Mouse (Mus musculus) heart, adult 11 months (tissue): ENCODE measurements around the gene Gpr84.

Source experiments
- DNase-seq: peaks from one replicate; pipeline ENCODE4 v3.0.0; 2022

Gene Gpr84

DNA sequence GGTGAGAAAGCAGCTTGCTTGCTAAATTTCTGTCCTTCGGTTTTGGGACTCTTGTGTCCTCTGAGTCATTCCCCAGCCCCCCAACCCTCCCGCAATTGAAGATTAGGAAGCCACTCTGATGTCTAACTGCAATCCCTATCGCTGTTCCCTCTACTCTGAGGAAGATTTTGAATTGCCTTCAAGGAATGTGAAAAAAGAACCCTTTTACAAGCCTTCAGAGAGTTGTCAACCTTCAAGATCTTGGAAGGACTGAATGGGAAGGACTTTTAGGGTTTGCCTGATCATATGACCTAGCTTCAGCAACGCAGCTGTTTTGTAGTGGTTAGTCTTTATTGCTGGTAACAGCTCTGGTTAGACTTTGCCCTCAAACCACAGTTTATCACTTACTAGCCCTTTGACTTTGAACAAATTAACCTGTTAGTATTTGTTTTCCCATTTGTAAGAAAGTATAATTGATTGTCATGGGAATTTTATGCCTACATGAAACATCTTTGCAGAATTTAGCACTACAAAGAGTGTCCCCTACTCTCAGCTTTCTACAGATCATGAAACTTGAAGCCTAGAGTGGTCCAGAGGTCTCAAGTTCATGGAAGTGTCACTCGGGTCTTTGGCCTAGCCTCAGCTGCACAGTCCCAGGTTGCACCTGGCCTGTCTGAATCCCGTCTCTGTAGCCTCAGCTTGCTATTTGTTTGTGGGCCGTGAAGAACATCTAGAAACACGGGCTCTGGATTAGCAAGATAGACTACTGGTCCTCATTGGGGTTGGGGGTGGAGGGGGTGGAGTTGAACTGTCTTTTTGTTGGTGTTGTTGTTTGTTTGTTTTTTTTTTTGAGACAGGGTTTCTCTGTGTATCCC, 4.4 kb downstream of the Gpr84 start:
- DNase-seq = peak; percentile 81

GRCm38 (mm10) chr15:103305070-103305678, 5.2 kb downstream of the Gpr84 start:
- peak; percentile 100 for DNase-seq

- no peak for DNase-seq
These were observed 5.8 kb downstream of the Gpr84 start for GRCm38 (mm10) chr15:103304616-103304969.

- peak; percentile 90 for DNase-seq
These were observed 6.3 kb downstream of the Gpr84 start for GRCm38 (mm10) chr15:103303916-103304615.

GRCm38 (mm10) chr15:103302341-103303021, 7.9 kb downstream of the Gpr84 start:
- DNase-seq = no peak

DNA sequence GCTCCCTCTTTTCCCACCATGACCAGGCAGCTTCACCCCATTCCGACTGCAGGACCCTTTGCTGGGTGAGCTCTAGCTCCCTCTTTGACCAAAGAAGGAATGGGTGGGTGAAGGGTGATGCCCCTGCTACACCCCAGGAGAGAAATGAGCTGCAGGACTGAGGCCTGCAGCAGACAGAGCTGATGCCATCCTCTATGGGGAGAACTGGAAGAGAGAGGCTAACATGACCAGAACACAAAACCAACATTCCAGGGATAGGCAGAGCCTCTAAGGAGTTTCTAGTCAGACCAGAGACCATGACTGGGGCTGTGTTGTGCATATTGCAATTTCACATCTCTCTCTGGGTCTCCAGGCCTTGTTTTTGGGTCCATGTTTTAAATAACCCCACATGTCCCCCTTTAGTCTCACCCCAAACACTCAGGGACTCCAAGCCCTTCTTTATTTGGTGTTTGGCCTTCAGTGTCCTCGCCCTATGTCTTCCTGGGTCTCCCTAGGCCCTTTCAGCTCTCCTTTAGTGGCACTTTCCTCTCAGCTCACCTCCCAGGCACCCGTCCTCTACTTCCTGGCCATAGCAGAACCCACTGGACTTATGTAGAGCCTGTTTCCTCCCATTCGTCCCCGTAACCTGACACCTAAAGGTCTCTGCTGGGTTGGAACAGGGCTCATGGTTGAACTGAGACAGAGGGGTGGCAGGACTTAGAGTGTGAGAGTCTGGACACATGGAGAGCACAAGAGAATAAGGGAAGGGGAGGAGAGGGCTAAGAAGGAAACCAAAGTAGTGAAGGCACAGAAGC, 8.7 kb downstream of the Gpr84 start:
- DNase-seq = peak; percentile 89

DNA sequence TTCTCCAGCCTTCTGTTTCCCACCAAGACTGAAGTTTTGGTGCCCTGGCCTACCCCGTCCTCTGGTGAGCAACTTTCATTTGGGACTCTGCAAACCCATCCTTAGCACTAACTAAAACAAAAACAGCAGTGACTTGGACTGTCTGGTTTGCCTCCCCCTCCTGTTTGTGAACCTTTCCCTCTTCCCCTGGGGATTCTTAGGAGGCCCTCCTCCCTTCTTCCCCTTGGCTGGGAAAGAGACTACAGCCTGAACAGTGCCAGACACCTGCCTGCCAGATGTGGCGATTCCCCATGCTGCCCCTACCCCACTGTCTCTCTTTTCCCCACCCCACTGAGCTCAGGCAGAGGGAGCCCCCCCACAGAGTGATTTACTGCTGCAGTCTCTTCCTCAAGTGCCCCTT, 9.4 kb downstream of the Gpr84 start:
- DNase-seq = peak; percentile 94

DNA sequence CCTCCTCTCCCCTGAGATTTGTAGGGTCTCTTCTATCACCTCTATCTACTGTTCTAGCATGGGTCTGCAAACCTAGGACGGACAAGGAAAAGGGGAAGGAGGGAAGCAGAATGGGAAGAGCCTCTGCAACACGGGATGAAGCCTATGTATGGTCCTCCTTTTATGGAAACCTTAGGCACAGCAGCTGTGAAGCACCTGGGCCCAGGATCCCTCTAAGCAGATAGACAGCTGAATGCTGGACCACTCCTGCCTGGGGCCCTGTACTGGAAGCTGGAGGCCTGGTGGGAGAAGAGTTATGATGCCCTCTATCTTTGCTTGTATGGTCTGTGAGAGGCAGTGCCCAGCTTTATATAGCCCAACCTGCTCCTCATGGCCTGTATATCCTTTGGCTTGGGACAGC, 9.9 kb downstream of the Gpr84 start:
- DNase-seq = no peak

- no peak for DNase-seq
These were observed 10.3 kb downstream of the Gpr84 start for GRCm38 (mm10) chr15:103300067-103300471.

DNA sequence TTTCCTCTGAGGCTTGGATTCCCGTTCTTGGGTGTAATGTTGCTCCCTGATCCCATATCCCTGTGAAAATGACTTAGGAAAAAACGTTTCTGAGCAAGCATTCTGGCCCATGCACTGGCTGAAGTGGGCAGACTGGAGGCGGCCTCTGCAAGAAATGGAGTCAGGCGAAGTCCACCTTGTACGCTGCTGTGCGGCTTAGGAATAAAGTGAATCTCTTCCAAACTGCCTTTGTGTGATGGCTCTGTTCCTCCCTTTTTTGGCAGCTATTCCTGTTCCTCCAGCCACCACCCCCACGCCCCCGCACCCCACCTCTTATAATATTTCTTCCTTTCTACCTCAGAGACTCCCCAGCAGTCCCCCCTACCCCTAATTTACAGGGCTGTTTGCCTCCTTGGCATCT, 10.8 kb downstream of the Gpr84 start:
- peak; percentile 89 for DNase-seq

DNA sequence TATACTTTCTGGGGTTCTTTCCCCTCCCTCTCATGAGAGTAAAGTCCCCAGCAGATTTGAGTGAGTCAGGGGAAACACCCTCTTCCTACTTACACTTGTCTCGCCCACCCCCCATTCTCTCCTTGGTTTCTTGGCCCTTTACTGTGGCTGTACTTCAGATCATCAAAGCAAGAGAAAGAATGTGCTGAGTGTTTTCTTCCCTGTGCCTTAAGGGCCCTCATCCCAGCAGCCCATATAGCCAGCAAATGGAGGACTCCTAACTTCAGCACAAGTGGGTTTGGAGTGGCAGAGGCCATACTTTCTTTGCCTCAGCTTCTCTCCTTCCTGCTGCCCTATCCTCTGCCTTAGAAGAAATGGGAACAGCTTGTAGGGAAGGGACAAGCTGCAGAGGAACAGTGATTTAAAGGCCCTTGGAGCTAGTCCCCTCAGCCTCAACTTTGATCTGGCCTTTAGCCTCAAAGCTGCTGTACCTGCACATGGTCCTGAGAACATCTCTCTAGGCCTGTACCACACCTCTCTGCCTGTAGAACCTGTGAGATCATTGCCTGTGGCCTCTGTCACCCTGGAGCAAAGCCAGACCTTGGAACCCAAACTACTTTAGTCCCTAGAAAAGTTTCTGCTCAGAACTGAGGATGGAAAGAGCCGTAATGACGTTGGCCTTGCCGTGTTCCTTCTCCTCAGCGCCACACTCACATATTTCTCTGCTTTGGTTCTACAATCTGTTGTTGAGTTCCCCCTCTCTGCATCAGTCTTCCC, 11.4 kb downstream of the Gpr84 start:
- peak; percentile 86 for DNase-seq

DNA sequence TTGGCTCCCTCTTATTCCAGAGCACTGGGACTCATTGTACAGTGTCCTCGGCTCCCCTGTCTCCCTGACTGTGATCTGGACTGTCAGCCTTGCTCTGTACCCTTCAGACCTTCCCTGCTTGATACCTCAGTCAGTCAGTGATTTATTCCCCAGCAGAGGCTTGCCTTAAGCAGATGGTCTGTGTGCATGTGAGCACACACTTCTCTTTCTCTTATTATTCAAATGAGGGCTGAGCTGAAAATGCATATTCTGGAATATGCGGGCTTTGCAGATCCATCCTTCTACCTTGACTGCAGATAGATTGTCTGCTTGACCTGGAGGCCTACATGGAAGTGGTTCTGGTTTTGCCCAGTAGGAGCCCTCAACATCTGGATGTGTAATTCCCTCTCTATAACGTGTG, 12.4 kb downstream of the Gpr84 start:
- DNase-seq = no peak

DNA sequence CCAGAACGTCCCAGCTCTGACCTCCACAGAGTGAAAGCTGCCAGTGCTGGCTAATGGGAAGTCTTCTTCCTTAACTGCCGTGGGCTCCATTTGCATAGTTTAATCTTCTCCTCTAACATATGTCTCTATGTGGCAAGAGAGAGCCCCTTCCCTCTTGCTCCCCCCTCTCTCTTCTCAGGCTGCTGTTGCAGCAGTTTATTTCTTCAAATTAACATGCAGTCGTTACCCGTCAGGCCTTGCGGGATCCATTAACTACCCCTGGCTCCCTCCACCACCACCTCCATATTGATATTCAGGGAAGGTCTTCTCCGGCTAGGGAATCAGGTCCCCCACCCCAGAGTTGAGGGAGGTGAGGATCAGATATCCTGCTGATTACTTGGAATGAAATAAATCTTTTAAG, 13.1 kb downstream of the Gpr84 start:
- DNase-seq = no peak

GRCm38 (mm10) chr15:103295851-103296250, 14.6 kb downstream of the Gpr84 start:
- no peak for DNase-seq

DNA sequence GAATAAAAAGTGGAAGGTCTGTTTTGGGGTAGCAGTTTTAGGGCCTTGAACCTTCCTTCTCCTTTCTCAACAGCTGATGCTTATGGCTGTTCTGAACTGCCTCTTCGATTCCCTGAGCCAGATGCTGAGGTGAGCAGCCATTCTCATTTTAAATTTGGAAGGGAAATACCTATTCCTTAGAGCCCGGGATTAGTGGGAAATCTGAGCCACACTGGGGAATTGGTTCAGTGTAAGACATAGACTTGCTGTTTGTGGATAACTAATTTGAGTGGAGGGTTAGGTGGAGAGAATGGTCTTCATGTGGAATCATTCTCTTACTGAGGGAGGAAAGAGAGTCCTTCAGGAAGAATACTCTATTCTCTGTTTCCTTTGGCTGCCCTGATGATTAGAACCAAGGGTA, 15.8 kb downstream of the Gpr84 start:
- no peak for DNase-seq

DNA sequence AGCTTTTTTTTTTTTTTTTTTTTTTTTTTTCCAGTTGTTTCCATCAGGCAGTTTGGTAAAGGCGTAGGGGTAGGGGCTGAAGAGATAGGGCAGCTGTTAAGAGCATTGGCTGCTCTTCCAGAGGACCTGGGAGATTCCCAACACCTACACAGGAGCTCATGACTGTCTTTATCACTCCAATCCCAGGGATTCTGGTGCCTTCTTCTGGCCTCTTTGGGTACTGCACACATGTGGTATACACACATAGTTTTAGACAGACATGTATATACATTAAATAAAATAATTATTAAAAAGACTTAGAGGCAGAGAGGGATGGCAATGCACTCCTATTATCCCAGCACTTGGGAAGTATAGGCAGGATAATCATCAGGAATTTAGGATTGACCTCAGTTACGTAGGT, 17.0 kb downstream of the Gpr84 start:
- DNase-seq = no peak

GRCm38 (mm10) chr15:103292673-103293345, 17.6 kb downstream of the Gpr84 start:
- no peak for DNase-seq

GRCm38 (mm10) chr15:103290843-103291242, 19.6 kb downstream of the Gpr84 start:
- DNase-seq = no peak

DNA sequence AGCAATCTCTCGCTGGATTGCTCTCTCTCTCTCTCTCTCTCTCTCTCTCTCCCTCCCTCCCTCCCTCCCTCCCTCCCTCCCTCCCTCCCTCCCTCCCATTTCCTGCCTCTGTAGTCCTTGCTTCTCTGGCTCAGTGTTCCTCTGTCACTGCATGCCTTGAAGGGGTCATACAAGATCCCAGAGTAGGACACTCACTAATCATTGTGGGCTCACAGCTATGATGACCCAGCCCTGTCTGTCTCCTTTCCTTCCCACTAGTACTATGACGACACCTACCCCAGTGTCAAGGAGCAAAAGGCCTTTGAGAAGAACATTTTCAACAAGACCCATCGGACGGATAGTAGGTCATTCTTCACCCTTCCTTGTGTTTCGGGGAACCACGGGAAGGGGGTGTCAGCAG, 20.0 kb downstream of the Gpr84 start:
- peak; percentile 83 for DNase-seq

GRCm38 (mm10) chr15:103289600-103289999, 20.8 kb downstream of the Gpr84 start:
- DNase-seq = no peak

DNA sequence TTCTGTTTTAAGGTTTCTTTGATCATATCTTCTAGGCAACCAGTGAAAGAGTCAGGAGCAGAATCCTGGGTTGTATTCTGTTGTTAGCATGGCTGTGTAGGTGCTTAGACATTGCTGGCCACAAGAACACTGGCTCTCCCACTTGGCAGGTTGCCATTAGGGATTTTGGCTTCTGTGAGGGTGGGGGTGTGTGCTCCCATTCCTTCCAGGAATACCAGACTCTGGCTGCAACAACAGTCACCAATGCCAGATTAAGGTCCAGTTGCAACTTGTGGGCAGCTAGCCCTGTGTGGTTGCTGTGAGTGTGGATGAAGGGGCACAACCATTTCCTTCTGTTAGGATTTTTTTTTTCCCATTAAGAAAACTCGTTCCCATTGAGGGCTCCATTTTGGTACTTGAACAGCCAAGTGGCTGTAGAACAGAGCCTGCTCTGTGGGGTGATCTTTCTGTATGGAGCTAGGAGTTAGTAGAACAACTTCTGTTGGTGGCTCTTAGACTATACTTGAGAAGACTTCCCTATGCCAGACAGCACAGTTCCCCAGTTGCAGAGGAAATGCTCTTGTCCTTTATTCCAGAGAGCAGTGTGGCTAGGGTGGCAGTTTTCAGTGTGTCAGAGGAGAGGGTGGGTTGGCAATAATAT, 24.5 kb downstream of the Gpr84 start:
- DNase-seq = peak; percentile 96
